Mouse (Mus musculus): Measurements from ENCODE around the gene Naga.

Gene Naga

DNA sequence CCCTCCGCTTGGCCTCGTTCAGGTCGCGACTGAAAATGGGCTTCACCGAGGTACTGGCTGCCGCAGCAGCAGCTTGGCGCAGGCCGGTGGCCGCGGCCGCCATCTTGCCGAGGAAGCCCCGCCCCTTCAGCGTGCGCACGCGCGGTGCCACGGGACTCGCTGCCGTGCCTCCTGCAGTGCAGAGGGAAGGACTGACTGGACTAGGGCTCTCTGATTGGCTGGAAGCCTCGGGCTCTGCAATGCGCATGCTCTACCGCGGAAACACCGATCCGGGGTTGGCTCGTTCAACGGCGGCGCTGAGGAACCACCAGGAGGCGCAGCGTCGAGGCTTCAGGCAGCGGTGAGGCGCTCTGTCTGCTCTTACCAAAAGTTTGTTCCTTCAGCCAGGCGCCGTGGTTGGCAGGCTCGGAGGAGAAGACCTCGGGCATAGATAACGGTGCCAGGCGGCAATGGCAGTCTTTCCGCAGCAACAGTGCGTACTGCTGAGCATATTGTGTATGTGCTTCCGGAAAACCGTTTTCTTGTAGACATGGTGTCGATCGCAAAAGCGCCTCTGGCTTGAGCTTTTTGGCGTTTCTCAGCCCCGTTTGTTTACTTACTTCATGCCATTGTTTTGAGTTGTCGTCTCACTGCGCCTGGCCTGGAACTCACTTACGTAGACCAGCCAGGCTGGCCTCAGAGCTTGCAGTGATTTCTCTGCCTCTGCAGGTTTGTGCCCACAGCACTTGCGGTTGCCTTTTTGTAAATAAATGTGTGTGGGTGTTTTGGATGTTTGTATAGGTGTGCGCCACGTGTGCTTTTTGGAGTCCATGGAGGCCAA is 15.6 kb upstream of the Naga start, which contains the start of gene Ndufa6:
Gene Ndufa6, minus strand, starts transcription at position 197 of the 820 bp plus-strand sequence.
- DNase-seq (ENCODE audit: low spot score): peak; percentile 97

DNA sequence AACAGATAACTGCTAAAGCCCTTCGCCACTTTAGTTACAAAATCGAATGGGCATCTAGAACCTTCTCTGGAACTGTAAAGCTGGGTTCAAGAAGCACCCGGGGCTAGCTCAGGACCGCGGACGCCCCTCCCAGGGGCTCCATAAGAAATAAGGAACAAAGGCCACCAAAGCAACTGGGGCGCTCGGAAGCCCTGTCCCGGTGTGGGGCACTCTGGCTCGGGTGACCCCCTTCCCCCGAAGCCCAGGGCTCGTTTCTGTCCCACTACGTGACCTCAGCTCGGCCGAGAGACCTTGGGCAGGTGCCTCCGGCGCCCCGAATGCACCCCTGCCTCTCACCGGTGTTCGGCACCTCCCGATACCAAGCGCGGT is 15.0 kb upstream of the Naga start:
- no peak for DNase-seq (ENCODE audit: low spot score)

DNA sequence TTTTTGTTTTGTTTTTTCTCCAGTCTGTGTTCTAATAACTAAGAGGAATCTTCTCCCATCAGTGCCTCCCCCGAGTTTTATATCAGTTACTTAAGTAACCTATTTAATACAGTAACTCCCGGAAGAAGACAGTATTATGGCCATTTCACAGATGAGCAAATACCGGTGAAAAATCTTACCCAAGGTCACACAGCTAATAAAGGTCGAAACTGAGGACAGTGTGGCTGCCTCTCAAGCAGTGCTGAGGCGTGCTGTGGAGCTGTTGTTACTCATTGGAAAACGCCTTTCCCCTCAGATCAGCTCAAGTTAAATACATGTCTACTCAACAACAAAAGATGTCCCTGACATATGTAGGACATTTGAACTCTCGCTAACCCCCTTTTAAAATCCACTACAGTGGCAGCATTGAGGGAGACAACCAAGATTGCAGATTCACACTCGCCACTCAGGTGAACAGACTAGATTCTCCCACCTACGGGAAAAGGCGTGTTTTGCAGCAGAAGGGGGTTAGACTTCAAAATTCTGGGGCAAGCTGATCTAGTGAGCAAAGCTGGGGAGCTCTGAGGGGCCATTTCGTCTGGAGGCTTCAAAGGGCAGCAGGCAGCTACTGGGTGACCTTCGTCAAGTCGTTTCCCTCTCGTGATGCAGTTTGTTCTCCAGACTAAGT is 14.5 kb upstream of the Naga start:
- DNase-seq (ENCODE audit: low spot score): no peak

DNA sequence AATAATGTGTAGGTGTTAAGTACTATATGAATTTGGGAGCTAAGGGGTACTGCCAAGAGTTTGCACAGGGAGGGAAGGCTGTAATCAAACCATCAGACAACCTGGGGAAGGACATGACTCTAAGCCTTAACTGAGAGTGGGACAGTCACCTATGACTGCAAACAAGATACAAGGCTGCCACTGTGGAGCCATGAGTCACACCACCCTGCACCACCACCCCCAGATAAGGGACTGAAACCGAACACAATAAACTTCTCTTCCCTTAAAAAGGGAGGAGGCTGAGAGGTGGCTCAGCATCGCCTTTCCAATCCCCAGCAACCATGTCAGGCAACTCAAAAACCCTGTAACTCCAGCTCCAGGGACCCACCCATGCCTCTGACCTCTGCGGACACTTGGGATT is 12.8 kb upstream of the Naga start:
- no peak for DNase-seq (ENCODE audit: low spot score)

DNA sequence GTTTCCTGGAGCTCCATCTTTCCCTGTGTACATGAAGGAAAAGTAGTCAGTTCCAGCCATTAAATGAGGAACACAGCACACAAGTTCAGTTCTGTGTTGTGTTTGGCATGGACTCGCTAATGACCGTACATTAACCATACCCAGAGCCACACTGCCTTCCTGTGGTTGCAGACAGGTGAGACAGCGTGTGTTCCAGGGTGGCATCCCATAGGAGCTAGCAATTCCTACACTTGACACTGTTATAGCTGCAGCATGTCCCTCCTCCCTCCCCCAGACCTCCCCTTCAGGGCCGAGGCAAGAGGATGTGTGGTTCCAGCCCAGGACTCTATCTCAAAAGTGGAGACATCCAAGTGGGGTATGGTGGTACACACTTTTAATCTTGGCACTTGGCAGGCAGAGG is 11.6 kb upstream of the Naga start:
- no peak for DNase-seq (ENCODE audit: low spot score)

DNA sequence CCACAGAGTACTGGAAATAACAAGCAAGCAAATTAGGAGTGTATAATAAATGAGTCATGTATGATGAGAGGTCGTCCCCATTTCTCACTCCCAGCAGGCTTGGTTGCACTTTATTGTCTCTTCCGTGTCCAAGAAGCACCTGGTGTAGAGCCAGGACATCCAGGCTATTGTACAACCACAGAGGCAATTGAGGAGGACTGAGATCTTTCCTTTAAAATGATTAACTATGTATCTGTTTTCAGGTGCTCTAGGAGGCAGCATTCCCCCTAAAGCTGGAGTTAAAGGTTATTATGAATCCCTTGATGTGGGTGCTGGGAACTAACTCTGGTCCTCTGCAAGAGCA is 10.2 kb upstream of the Naga start:
- no peak for DNase-seq (ENCODE audit: low spot score)

DNA sequence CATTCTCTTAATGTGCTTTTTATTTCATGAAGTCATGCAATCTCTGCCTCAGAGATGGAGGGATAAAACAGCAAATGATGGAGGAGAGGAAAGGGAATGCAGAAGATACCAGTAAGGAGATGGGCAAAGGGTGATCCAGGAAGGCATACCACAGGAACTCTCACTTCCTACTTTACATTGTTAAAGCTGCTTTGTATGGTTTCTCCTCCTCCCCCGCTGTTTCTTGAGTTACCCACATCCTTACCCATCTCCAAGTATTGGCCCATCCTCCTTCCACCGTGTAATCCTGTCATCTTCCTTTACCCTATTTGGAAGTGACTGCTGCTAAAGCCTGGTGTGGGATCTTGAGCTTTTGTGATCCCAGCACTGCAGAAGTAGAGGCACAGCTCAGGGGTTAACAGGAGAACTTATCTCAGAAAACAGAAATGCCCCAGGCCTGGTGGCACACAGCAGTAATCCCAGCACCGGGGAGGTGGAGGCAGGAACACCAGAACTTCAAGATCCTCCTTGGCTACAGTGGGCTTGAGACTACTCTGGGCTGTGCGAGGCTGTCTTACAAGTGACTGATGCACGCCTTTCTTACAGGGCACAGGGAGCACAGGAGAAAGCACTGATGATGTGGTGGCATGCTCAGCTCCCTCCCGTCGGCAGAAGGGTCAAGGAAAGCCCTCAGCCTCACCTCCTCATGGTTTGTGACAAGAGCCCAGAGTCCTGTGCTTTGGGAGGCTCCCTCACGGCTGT is 9.7 kb upstream of the Naga start:
- no peak for DNase-seq (ENCODE audit: low spot score)

DNA sequence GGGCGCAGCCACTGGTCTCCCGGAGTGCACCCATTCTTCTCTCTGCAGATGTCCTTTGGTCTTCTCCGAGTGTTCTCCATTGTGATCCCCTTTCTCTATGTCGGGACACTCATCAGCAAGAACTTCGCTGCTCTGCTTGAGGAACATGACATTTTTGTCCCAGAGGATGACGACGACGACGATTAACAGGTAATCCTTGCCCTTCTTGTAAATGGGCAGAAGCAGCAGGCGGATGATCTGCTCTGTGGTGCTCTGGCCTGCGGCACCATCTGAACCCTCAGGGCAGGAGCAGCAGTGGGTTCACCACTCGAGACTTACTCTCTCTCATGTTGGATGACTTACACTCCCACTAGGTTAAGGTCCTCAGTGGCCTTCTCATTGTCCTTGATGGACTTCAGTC is 9.1 kb upstream of the Naga start:
- DNase-seq (ENCODE audit: low spot score): no peak

DNA sequence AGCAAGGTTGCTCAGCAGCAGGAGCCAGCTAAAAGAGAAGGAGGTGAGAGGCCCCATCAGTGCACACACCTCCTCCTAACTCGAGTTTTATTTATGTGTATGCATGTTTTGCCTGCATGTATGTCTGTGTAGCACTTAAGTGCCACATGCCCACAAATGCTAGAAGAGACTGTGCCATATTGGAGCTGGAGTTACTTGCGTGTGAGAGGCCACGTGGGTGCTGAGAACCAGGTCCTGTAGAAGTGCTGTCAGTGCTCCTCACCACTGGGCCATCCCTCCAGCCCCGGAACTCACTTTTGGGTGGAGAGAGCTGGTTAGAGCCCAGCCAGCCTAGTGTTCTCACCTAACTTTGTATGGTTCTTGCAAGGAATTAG is 8.6 kb upstream of the Naga start:
- DNase-seq (ENCODE audit: low spot score): no peak

DNA sequence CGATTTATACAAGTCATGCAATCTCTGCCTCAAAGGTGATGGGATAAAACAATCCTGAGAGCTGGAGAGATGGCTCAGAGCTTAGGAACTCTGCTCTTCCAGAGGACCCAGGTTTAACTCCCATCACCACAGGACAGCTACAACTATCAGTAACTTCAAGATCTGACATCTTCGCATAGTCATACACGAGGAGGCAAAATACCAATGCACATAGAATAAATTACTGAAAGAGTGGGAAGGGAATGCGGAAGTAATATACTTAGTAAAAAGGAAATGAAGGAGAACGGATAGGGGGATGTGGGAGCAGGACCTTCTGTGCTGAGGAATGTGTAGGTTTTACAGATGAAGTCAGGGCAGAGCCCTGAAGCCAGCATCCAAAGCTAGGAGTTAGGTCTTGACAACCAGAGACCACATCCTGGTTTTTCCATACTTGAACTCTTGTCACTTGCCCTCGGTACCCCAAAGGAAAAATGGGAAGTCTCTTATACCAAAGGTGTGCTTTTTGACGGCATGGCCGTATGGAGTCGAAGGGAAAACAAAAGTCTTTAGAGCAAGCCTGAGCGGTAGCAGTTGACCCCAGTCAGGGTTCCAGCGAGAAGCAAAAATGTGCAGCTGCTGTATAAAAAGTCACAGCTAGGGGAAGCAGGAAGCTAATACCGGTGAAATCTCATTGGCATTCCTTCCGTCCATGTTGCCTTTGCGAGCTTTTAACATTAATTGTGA is 8.0 kb upstream of the Naga start:
- no peak for DNase-seq (ENCODE audit: low spot score)

DNA sequence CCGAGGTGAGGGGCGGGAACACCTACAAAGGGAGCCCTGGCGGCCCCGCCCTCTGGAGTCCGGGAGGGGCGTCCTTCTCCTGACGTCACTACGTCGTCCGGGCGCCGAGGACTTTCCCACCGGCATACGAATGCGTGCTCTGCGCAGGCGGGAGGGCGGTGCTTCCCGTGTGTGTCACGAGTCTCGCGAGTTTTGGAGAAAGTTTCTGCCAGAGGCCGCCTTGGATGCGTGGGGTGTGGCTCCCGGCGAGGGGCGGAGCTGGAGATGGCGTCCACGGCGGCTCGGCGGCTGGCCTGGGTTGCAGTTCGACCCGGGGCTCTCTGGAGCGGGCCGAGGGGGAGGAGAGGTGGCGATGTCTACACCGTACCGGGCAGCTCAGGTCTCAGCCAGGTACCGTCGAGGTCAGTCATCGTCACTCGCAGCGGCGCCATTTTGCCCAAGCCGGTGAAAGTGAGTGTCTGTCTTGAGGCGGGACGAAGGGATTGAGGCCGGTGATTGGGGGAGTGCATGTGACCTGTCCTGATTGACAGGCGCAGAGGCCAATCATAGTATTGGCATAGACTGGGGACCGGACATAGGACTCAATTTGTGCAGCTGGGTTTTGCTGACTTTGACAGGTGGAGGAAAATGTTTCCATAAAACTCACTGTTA is 7.2 kb upstream of the Naga start:
- DNase-seq (ENCODE audit: low spot score): peak; percentile 99

DNA sequence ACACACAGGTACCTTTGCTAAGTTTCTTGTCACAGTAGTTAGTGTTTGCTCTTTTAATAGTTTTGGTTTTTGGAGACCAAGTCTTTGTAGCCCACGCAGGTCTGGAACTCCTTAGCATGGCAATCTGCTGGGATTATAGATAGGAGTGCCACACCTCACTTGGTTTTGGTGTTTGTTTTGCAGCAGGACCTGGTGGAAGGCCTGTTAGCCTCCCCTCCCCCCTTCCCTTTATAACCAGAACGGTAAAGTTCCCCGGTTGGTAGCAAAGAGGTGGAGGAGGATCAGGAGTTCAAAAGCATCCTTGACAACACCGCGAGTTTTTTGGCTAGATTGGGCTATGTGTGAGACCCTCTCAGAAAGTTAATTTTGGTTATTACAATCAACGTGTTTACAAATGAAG is 6.2 kb upstream of the Naga start:
- DNase-seq (ENCODE audit: low spot score): peak; percentile 28

DNA sequence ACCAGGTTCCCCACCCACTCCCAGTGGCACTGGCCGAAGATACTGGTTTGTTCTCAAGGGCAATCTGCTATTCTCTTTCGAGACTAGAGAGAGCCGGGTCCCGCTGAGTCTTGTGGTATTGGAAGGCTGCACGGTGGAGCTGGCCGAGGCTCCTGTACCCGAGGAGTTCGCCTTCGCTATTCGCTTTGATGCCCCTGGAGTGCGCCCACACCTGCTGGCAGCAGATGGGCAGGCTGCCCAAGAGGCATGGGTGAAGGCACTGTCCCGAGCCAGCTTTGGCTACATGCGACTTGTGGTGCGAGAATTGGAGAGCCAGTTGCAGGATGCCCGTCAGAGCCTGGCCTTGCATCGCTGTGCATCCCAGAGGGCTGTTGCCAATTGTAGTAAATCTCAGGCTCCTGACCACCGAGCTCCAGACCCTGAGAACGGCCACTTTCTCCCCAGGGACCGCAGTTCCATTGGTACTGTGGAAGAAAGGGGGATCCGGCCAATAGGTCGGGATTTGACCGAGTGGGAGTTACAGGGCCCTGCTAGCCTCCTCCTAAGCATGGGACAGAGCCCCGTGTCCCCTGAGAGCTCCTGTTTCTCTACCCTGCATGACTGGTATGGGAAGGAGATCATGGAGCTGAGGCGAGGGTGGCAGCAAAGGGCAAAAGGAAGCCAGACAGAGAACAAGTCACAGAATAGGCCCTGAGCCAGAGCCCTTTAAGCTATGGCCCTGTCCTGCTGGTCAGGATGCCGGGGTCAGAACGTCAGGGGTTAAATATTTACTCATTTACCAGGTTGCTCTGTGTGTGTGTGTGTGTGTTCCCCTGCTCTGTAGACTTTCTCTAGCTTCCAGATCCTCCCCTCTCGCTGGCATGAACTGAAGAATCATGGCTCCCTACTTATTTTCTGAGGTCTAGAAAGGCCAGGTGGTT is 4.9 kb upstream of the Naga start:
- DNase-seq (ENCODE audit: low spot score): peak; percentile 66

DNA sequence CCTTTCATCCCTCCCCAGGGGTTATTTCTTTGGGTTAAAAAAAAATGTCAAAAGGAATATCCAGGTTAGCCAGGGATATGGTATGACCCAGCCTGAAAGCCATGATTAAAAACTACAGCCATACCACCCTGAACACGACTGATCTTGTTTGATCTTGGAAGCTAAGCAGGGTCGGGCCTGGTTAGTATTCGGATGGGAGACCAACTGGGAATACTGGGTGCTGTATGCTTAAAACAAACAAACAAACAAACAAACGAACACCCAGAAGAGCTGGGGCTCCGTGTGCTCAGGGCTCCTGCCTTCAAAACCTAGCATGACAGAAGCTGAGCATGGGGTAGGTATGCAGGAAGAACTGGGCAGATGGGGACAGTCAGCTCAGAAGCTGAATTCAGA is 3.8 kb upstream of the Naga start:
- no peak for DNase-seq (ENCODE audit: low spot score)

DNA sequence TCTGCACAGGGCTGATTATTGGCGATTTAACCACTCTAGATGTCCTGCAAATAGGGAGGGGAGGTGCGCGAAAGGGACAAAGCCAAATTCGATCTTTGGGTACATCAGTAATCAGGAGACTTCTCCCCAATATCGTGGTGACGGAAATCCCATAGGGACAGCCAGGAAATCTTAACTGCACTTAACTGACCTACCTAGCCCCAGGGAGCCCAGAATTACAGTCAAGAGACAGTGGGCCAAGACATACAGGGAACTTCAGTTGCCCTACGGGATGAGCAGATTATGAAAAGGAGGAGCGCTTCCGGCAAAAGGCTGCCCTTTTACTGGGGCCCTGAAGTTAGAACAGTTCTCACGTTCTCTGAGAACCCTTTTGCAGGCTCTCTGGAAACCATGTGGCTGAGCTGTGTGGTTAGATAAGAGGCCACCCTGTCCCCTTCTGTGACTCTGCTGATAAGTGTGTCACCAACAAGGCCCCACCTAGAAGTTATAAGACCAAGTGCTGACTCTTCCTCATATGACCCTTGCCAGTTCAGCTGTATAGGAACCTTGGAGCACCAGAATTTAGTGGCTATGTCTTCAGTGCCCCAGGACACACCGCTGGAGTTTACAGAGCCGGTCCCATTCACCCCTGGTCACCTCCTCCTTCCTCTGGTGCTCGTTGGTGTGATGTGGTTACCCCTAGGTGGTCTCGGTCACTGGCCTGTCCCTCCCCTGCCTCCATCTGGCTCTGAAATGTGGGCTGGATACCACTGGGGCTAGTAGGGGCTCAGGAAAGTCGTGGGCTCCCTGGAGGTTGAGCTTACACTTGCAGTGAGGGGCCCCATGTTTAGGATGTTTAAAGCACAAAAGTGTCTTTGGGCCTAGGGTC is 3.2 kb upstream of the Naga start:
- DNase-seq (ENCODE audit: low spot score): peak; percentile 62

DNA sequence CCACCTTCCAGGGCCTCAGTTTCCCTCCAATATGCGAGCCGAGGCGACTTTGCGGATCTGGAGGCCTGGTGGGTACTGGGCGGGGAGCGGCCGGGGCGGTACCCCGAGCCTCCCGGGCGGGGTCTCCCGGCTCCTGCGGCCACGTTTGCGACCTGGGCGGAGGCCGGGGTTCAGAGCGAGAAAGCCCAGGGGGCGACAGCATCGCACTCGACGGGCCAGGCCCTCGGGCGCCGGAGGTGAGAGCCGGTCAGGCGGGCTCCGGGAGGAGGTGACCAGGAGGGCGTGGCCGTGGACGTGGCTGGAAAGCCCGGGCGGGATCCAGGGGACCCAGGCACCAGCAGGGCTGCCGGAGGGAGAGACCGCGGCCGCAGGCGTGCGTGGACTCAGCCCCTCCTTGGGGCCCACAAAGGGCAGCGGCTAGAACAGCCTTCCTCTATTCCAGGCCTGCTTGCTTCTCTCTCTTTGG is 2.3 kb upstream of the Naga start:
- peak; percentile 66 for DNase-seq (ENCODE audit: low spot score)

DNA sequence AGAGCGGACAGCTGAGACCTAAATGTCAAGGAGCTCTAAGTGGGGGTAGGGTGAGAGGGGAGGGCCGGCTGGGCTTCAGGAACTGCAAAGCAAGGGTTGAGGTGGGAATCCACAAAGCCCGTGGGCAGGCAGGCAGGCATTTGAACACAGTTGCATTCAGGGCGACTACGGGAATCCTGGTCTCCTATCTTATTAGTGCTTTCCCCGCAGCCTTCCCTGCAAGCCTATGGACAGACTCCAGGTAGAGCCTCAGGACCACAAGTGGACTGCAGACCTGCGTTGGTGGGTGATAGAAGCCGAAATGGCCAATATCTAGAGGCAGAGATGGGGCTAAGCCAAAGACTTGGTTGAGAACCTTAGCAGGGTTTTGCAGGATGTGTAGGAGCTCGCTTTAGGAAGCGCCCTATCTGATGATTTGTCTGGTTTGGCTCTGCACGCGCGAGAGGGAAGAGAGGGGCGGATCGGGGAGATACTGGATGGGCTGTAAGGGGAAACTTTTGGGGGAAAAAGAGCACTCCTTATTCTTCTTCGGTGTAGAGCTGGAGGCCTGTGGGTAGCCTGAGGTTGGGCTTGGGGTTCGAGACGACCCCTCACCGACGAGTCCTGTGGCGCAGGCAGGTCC is 1.8 kb upstream of the Naga start:
- DNase-seq (ENCODE audit: low spot score): peak; percentile 42

DNA sequence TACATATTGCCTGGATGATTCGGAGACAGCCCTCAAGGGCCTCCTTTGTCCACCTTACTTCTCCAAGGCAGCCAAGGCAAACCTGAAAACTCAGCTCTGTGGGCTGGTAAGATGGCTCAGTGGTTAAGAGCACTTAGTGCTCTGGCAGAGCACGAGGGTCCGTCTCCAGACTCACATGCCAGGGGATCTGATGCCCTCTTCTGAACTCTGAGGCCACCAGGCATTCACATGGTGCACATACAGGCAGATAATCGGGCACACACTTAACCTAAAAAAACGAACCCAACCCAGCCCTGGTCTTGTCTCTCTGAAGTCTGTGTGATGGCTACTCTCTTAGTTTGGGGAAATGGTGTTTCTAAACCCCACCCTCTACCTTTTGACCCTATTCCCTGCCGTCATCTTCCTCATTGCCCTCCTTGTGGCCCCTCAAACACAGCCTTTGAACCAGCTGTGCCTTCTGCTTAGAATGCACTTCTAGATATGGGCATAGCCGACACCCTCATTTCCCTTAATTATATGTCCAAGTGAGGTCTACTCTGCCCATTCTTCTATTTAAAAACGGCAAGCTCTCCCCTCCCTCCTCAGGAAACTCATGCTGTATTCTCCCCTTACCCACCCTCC is 1.0 kb upstream of the Naga start:
- no peak for DNase-seq (ENCODE audit: low spot score)

DNA sequence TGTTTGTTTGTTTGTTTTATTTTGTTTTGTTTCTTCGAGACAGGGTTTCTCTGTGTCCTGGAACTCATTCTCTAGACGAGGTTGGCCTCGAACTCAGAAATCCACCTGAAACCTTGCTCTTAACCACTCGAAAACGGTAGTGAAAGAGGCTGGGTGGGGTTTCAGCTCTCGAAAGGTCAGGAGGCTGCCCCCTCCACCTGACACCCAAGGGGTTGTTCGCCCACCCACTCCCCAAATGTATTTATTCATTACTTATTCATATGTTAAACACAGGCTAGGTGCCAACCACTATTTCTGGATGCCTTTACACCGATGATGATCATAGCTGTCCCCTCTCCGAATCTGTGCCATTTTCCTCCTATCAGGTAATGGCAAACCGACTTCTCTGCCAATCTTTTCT is 425 bp upstream of the Naga start:
- DNase-seq (ENCODE audit: low spot score): no peak

All from yolk sac, embryonic 10.5 days (tissue).